Mouse (Mus musculus) heart, postnatal 0 days (tissue): ENCODE data around the gene Vmn1r152.
"Not testable (repeated sequence)": the region's sequence is repeated elsewhere in the genome, so short reads cannot be mapped to it uniquely, and the experiment has no call there.

Experiments used
- CTCF ChIP-seq: IDR thresholded peaks from 2 replicates; pipeline ENCODE4 v1.5.1; 2016; ENCODE audit warnings: antibody characterized with exemption, control low read depth, low read depth
- EP300 ChIP-seq: IDR thresholded peaks from 2 replicates; pipeline ENCODE4 v1.6.1; 2016; ENCODE audit warnings: antibody characterized with exemption, low read depth

DNA sequence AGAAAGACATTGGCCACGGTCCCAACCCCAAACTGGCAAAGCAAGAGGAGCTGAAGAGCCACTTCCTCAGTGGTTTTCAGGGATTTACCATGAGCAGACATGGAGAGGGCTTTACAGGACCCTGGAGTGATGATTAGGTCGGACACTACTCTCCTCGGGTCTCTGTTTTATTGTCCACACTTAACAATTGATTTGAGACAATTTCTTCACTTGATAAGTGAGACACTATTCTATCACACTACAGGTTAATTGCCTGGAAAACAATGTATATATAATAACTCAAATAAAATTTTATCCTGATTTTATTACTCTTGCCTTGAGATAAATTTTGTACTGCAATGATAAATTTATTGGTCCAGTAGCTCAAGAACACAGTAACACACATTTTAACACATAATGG, 42.5 kb downstream of the Vmn1r152 start, which contains the start of gene Gm4201:
- not testable (repeated sequence) for TF ChIP-seq CTCF, EP300
